Mouse (Mus musculus): ENCODE measurements around the gene Edc4. TPM values are rescaled to one million over a fixed set of nuclear protein-coding genes. Genes with fewer than 3 reads are reported as not detected.

Gene Edc4
- polyA plus RNA-seq, 1 experiment: 193 TPM

DNA sequence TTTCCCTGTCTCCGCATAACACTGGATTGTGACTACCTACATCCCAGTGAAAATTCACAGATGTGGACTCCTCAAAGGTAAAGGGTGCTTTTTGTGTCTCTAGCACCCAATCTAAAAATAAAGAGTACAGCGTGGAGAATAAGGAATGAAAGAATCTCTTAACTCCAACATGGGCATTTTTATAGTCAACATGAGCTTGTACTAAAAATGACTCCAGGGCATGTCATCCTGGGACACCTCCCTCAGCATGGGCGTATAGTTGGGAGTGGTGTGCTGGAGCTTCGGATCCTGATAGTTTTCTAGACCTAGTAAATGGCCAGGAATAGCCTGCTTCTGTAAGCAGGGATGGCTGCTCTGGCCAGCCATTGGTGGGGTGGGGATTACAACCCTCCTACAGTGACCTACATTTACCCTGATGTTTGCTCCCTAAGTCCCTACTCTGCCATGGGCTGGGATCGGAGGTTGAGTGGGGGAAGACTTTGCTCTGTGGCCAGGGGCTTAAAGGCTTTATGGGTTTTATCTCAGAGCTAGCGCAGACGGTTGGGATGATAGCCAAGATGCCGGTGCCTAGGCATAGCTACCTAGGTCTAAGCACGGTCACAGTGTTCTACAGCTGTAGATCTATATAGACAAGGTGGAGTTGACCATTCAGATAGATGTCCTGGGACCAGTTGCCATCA is 17.3 kb downstream of the Edc4 start:
- TF ChIP-seq POLR2A (IDR thresholded peaks at IDR 0.05; ENCODE audit: control insufficient read depth, extremely low read depth, insufficient read depth, low read length, poor library complexity) (no peak), CTCF (IDR thresholded peaks at IDR 0.05; ENCODE audit: borderline replicate concordance, control insufficient read depth, extremely low read depth, insufficient read depth, low read length, poor library complexity) (no peak)
- 94% methylated on average over 9 of the region's 9 CpGs for whole genome bisulfite sequencing
- no peak overlapping the region for H3K4me3 ChIP-seq (ENCODE audit: control insufficient read depth, insufficient read depth, low read length)

DNA sequence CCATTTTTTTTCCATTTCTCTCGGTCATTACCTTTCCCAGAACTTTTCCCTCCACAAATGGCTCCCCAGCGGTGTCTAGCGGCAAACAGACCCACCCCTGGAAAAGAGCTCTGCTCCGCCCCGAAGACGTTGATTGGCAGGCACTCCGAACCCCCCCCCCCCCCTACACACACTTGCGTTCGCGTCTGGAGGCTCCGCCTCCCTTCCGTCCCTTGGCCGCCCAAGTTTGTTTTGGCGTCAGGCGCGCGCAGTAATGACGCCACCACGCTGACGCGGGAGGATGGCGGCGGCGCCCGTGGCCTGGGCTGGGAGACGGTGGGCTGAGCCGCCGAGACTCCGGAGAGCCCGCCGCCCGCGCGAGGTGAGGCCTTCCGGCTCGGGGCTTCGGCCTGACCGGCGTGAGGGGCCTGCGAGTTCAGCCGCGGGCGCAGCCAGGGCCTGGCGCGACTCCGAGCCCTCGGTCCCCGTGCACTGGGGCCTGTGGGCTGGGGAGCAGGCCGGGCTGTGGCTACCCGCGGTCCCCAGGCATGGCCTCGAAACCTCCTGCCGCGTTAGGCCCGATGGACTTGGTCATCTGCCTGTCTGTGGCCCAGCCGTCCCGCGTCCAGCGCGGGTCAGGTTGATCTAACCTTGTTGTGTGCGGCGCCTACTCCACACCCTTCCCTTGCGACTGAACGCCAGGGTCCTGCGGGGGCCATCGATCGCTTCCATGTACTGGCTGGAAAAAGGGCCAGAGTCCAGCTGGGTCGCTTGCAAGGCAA is 19.7 kb downstream of the Edc4 start, which contains the start of gene Pskh1:
TSS of gene Pskh1 (plus strand) at position 262 of the 761 bp plus-strand sequence.
- DNase-seq: peak; percentile 92
- Histone ChIP-seq H3K27ac (ENCODE audit: control insufficient read depth, insufficient read depth, low read length) (peak within 1 kb of the TSS; percentile 39), H3K27me3 (ENCODE audit: control insufficient read depth, insufficient read depth, low read length) (no peaks in the 10 kb centered on the region), H3K4me1 (replicated peaks; ENCODE audit: control insufficient read depth, insufficient read depth, low read length) (0 out of 2 replicates have a peak, but pooled peaks cover 2% of the 10 kb centered on the region), H3K4me3 (ENCODE audit: control insufficient read depth, insufficient read depth, low read length) (peak within 1 kb of the TSS; percentile 91), H3K36me3 (ENCODE audit: control insufficient read depth, insufficient read depth, low read length) (no peaks in the 10 kb centered on the region)
- TF ChIP-seq CTCF (IDR thresholded peaks at IDR 0.05; ENCODE audit: borderline replicate concordance, control insufficient read depth, extremely low read depth, insufficient read depth, low read length, poor library complexity): peak; percentile 55; the same call in 1 of the 2 replicates
- TF ChIP-seq POLR2A (IDR thresholded peaks at IDR 0.05; ENCODE audit: control insufficient read depth, extremely low read depth, insufficient read depth, low read length, poor library complexity): peak; percentile 88
- under 1% methylated on average over 68 of the region's 68 CpGs for WGBS

More for the DNA sequence above, 17.3 kb downstream of the Edc4 start:
- Histone ChIP-seq H3K36me3 (ENCODE audit: control insufficient read depth, insufficient read depth, low read length) (no peaks in the 10 kb centered on the region), H3K27ac (ENCODE audit: control insufficient read depth, insufficient read depth, low read length) (no peak overlapping the region), H3K27me3 (ENCODE audit: control insufficient read depth, insufficient read depth, low read length) (no peaks in the 10 kb centered on the region), H3K4me1 (replicated peaks; ENCODE audit: control insufficient read depth, insufficient read depth, low read length) (0 out of 2 replicates have a peak, but pooled peaks cover 2% of the 10 kb centered on the region)
- DNase-seq: no peak

DNA sequence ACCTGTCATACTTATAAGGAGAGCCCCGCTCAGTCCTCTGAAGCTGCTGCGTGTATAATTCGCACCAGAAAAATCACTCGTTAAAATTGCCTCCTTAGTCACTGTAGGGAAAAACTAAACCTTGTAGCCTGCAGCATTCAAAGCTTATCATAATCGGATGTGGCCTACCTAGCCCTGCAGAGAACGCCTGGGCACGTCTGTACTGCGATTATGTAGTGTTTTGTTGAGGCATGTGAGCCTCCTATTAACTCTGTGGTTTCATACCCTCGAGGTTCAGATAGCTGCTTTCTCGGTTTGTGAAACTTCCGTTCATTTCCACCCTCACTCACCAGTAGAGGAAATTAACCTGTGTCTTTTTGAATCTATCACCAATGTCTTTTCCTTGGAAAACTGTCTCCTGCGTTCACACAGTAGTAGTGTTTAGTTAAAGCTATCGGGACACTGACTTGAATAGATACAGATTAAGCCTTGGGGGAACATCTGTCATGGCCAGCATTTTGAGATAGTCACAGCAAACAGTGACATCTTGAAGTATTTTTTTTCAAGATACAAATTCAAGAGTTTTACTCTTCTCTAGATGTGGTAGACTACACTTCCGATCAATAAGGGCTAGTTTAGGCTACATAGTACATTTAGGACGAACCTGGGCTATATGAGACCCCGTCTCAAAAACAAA is 20.4 kb downstream of the Edc4 start:
- H3K27me3 ChIP-seq (ENCODE audit: control insufficient read depth, insufficient read depth, low read length): no peaks in the 10 kb centered on the region
- WGBS: 24% methylated on average over 16 of the region's 16 CpGs
- H3K36me3 ChIP-seq (ENCODE audit: control insufficient read depth, insufficient read depth, low read length): no peaks in the 10 kb centered on the region
- H3K4me3 ChIP-seq (ENCODE audit: control insufficient read depth, insufficient read depth, low read length): peak overlapping the region; percentile 91
- H3K27ac ChIP-seq (ENCODE audit: control insufficient read depth, insufficient read depth, low read length): peak overlapping the region; percentile 39
- DNase-seq: no peak
- TF ChIP-seq CTCF (IDR thresholded peaks at IDR 0.05; ENCODE audit: borderline replicate concordance, control insufficient read depth, extremely low read depth, insufficient read depth, low read length, poor library complexity): no peak
- TF ChIP-seq POLR2A (IDR thresholded peaks at IDR 0.05; ENCODE audit: control insufficient read depth, extremely low read depth, insufficient read depth, low read length, poor library complexity): no peak
- 0 out of 2 replicates have a peak, but pooled peaks cover 2% of the 10 kb centered on the region for H3K4me1 ChIP-seq (replicated peaks; ENCODE audit: control insufficient read depth, insufficient read depth, low read length)

DNA sequence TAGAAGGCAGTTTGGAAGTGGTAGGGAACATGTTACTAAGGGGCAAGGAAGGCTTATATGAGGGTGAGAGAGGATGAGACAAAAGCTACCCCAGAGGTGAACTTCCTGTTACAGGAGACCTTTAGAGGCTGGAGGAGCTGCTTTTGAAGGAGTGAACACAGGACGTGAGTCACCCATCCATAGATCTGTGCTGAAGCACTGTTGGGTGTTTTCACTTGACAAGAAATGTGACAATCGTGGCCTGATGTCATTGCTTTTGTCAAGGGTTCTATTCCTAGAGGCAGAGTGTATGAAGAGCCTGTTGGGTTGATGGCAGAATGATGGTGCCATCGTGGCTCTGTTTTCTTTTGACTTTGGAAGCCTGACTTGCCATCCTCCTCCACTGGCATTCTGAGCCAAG is 38.7 kb downstream of the Edc4 start:
- Histone ChIP-seq H3K27me3 (ENCODE audit: control insufficient read depth, insufficient read depth, low read length) (no peaks in the 10 kb centered on the region), H3K4me1 (replicated peaks; ENCODE audit: control insufficient read depth, insufficient read depth, low read length) (peaks cover 6% of the 10 kb centered on the region), H3K36me3 (ENCODE audit: control insufficient read depth, insufficient read depth, low read length) (no peaks in the 10 kb centered on the region), H3K4me3 (ENCODE audit: control insufficient read depth, insufficient read depth, low read length) (no peak overlapping the region), H3K27ac (ENCODE audit: control insufficient read depth, insufficient read depth, low read length) (peak overlapping the region; percentile 31)
- WGBS: 77% methylated on average over 3 of the region's 3 CpGs
- DNase-seq: no peak
- TF ChIP-seq CTCF (IDR thresholded peaks at IDR 0.05; ENCODE audit: borderline replicate concordance, control insufficient read depth, extremely low read depth, insufficient read depth, low read length, poor library complexity) (no peak), POLR2A (IDR thresholded peaks at IDR 0.05; ENCODE audit: control insufficient read depth, extremely low read depth, insufficient read depth, low read length, poor library complexity) (no peak)

GRCm38 (mm10) chr8:105925123-105925522 is 44.4 kb downstream of the Edc4 start:
- no peak for DNase-seq
- TF ChIP-seq CTCF (IDR thresholded peaks at IDR 0.05; ENCODE audit: borderline replicate concordance, control insufficient read depth, extremely low read depth, insufficient read depth, low read length, poor library complexity) (no peak), POLR2A (IDR thresholded peaks at IDR 0.05; ENCODE audit: control insufficient read depth, extremely low read depth, insufficient read depth, low read length, poor library complexity) (no peak)
- Histone ChIP-seq H3K4me3 (ENCODE audit: control insufficient read depth, insufficient read depth, low read length) (no peak overlapping the region), H3K4me1 (replicated peaks; ENCODE audit: control insufficient read depth, insufficient read depth, low read length) (no peaks in the 10 kb centered on the region), H3K27ac (ENCODE audit: control insufficient read depth, insufficient read depth, low read length) (no peak overlapping the region), H3K36me3 (ENCODE audit: control insufficient read depth, insufficient read depth, low read length) (peaks cover 6% of the 10 kb centered on the region; the same call in 1 of the 2 replicates), H3K27me3 (ENCODE audit: control insufficient read depth, insufficient read depth, low read length) (no peaks in the 10 kb centered on the region)
- WGBS: 93% methylated on average over 3 of the region's 3 CpGs

DNA sequence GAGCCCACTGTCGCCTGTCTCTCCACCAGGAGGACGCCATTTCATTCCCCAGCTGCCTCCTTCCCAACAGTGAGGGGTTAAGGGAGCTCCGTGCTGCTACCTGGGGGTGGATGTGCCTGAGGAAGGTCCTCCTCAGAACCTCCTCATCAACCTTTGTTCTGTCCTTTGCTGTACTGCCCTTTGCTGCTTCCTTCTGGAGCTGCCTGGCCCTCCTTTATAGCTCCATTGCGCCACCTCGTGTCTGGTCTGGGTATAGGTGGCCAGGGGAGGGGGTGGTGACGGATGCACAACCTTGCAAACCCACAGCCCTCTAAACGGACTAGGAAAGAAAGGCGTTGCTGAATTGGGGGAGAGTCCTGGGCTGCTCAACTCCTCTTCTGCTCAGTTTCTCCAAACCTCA is 49.9 kb downstream of the Edc4 start:
- no peak overlapping the region for H3K27ac ChIP-seq (ENCODE audit: control insufficient read depth, insufficient read depth, low read length)
- H3K36me3 ChIP-seq (ENCODE audit: control insufficient read depth, insufficient read depth, low read length): peaks cover 6% of the 10 kb centered on the region; the same call in 1 of the 2 replicates
- DNase-seq: peak; percentile 93
- 0 out of 2 replicates have a peak, but pooled peaks cover 2% of the 10 kb centered on the region for H3K4me1 ChIP-seq (replicated peaks; ENCODE audit: control insufficient read depth, insufficient read depth, low read length)
- 38% methylated on average over 8 of the region's 8 CpGs for WGBS
- no peak for TF ChIP-seq POLR2A (IDR thresholded peaks at IDR 0.05; ENCODE audit: control insufficient read depth, extremely low read depth, insufficient read depth, low read length, poor library complexity)
- TF ChIP-seq CTCF (IDR thresholded peaks at IDR 0.05; ENCODE audit: borderline replicate concordance, control insufficient read depth, extremely low read depth, insufficient read depth, low read length, poor library complexity): peak; percentile 89
- H3K27me3 ChIP-seq (ENCODE audit: control insufficient read depth, insufficient read depth, low read length): no peaks in the 10 kb centered on the region
- H3K4me3 ChIP-seq (ENCODE audit: control insufficient read depth, insufficient read depth, low read length): no peak overlapping the region

All from thymus, adult 2 months (tissue).